34 mouse cellular contexts compared by ENCODE assay signal in genomic region chr6:124446459-124446858, GRCm38 (mm10). TPM values are rescaled to one million over a fixed set of nuclear protein-coding genes. Genes with fewer than 3 reads are reported as not detected.
"Had no signal": no experiment of that assay in that cellular context is flagged by ENCODE, and none has a peak within 500 bp of the region (broad histone marks: within the 10 kb centered on the region; RNA-seq: fewer than 3 reads in every experiment).

No protein-coding gene starts in this region.

- H3K27ac ChIP-seq: heart, embryonic 10.5 days; heart, embryonic 13.5 days; heart, embryonic 15.5 days; hindbrain, embryonic 10.5 days; hindbrain, embryonic 12.5 days; hindbrain, embryonic 13.5 days; hindbrain, embryonic 14.5 days; hindbrain, embryonic 15.5 days; hindbrain, postnatal 0 days; intestine, embryonic 15.5 days; kidney, embryonic 15.5 days; kidney, postnatal 0 days; layer of hippocampus, adult 2 months; left cerebral cortex, adult 2 months had no signal

- DNase-seq: heart, postnatal 10 days; heart, postnatal 14 days; heart, postnatal 36 days; heart, postnatal 4 days; kidney, adult 11 months; kidney, adult 18-20 months; kidney, adult 2 months; kidney, adult 8-10 months; kidney, adult 9 months; kidney, postnatal 10 days; kidney, postnatal 14 days; kidney, postnatal 25 days; kidney, postnatal 36 days; kidney, postnatal 4 days; layer of hippocampus, adult 9-11 months; layer of hippocampus, postnatal 36 days had no signal

- H3K4me3 ChIP-seq: heart, embryonic 10.5 days; heart, embryonic 12.5 days; heart, embryonic 13.5 days; heart, embryonic 15.5 days; hindbrain, embryonic 10.5 days; hindbrain, embryonic 12.5 days; hindbrain, embryonic 13.5 days; hindbrain, embryonic 15.5 days; intestine, embryonic 15.5 days; kidney, embryonic 15.5 days; layer of hippocampus, adult 2 months; left cerebral cortex, adult 2 months had no signal

- H3K27me3 ChIP-seq: heart, embryonic 15.5 days; hindbrain, embryonic 12.5 days; hindbrain, embryonic 13.5 days; hindbrain, embryonic 15.5 days; intestine, embryonic 15.5 days; kidney, embryonic 15.5 days had no signal

- H3K4me2 ChIP-seq: heart, embryonic 11.5 days; heart, embryonic 12.5 days; heart, embryonic 13.5 days; heart, embryonic 15.5 days; hindbrain, embryonic 12.5 days; hindbrain, embryonic 13.5 days; hindbrain, embryonic 14.5 days; hindbrain, embryonic 15.5 days; intestine, embryonic 15.5 days; kidney, embryonic 15.5 days had no signal

- H3K9ac ChIP-seq: heart, embryonic 12.5 days; heart, embryonic 13.5 days; heart, embryonic 15.5 days; hindbrain, embryonic 12.5 days; hindbrain, embryonic 13.5 days; hindbrain, embryonic 14.5 days; hindbrain, embryonic 15.5 days; intestine, embryonic 15.5 days; kidney, embryonic 15.5 days had no signal

- H3K36me3 ChIP-seq: heart, embryonic 10.5 days; heart, embryonic 12.5 days; heart, embryonic 13.5 days; heart, embryonic 15.5 days; hindbrain, embryonic 10.5 days; intestine, embryonic 15.5 days; kidney, embryonic 15.5 days had no signal

- H3K9me3 ChIP-seq: heart, embryonic 10.5 days; heart, embryonic 12.5 days; heart, embryonic 13.5 days; heart, embryonic 15.5 days; hindbrain, embryonic 10.5 days; hindbrain, embryonic 12.5 days; hindbrain, embryonic 13.5 days; hindbrain, embryonic 15.5 days; intestine, embryonic 15.5 days; kidney, embryonic 15.5 days had no signal

- H3K4me1 ChIP-seq: heart, embryonic 10.5 days; heart, embryonic 12.5 days; heart, embryonic 13.5 days; heart, embryonic 15.5 days; hindbrain, embryonic 10.5 days; hindbrain, embryonic 12.5 days; hindbrain, embryonic 13.5 days; hindbrain, embryonic 15.5 days; intestine, embryonic 15.5 days; kidney, embryonic 15.5 days had no signal

- ATAC-seq: hindbrain, embryonic 16.5 days; hindbrain, postnatal 0 days; inflammation-experienced regulatory T-cells, adult 6 months had no signal

RNA-seq across cellular contexts. Expression of gene Clstn3, which starts 18.1 kb away (rescaled TPM):
- polyA plus RNA-seq: inflammation-experienced regulatory T-cells, adult 6 months had no signal

RNA-seq across cellular contexts. Expression of gene C1rl, which starts 46.5 kb away (rescaled TPM):
- polyA plus RNA-seq: inflammation-experienced regulatory T-cells, adult 6 months had no signal
